Mouse (Mus musculus) kidney, adult 2 months (tissue): ENCODE results near the gene Srp9.

Experiments used
- CTCF ChIP-seq: fragments of 200-500 bp; conservative IDR thresholded peaks from 2 replicates; pipeline ENCODE4 v1.5.1; 2011; ENCODE audit warnings: low read depth, mild to moderate bottlenecking, control low read depth, low read length, moderate library complexity, mixed read lengths; ENCODE audit not compliant: insufficient read depth, insufficient read length
- POLR2A ChIP-seq: fragments of 200-500 bp; IDR thresholded peaks from one replicate; pipeline ENCODE4 v1.6.1; 2011; ENCODE audit warnings: low read depth, low read length, control low read depth

DNA sequence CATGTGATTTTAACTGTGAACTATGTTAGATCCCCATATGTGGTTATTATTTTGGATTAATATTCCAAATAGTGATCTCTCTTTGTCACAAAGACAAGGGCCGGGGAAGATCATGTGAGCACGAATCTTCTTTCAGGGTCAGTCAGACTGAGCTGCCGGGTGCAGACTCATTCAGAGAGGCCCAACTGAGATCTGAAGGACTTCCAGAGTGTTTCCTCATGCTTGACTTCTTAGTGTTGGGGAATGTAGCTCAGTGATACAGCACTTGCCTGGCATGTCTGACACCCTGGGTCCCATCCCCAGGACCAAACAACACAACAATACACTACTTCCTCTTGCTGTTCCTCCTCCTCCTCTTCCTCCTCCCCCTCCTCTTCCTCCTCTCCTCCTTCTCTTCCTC is 37.2 kb upstream of the Srp9 start:
- TF ChIP-seq CTCF (no peak), POLR2A (no peak)
